Mouse (Mus musculus): ENCODE results near the gene Gfod1. TPM values are rescaled to one million over a fixed set of nuclear protein-coding genes. Genes with fewer than 3 reads are reported as not detected.

Gene Gfod1
- polyA plus RNA-seq (2015; fragmentation: Nextera tagmentation; extraction: Ambion mirVana) = 0.89 and 1.2 TPM in 2 replicates

GRCm38 (mm10) chr13:43304018-43304431, at the start of gene Gfod1:
Gfod1 (minus strand) TSS chr13:43304172.
- H3K4me2 ChIP-seq (ENCODE audit: low read depth, low read length) = peak within 1 kb of the TSS; percentile 97
- H3K27me3 ChIP-seq (ENCODE audit: control insufficient read depth, insufficient read depth, low read depth, low read length) = peaks cover 8% of the 10 kb centered on the region; the same call in 1 of the 2 replicates
- H3K36me3 ChIP-seq (ENCODE audit: control insufficient read depth, insufficient read depth, low read length) = no peaks in the 10 kb centered on the region
- H3K9ac ChIP-seq (ENCODE audit: low read length) = peak within 1 kb of the TSS; percentile 68
- WGBS = under 1% methylated on average over 50 of the region's 53 CpGs
- peak within 1 kb of the TSS; percentile 79 for H3K4me3 ChIP-seq (ENCODE audit: low read length)
- H3K27ac ChIP-seq (ENCODE audit: low read length) = peak within 1 kb of the TSS; percentile 64
- H3K9me3 ChIP-seq (ENCODE audit: control insufficient read depth, low read length) = no peaks in the 10 kb centered on the region
- ATAC-seq (ENCODE audit: low read depth) = peak; percentile 98
- H3K4me1 ChIP-seq (replicated peaks; ENCODE audit: control insufficient read depth, insufficient read depth, low read length) = peaks cover 32% of the 10 kb centered on the region

- no peak for ATAC-seq (ENCODE audit: low read depth)
- no peak overlapping the region for H3K9ac ChIP-seq (ENCODE audit: low read length)
- 37% methylated on average over 4 of the region's 4 CpGs for WGBS
- no peak overlapping the region for H3K27ac ChIP-seq (ENCODE audit: low read length)
- H3K9me3 ChIP-seq (ENCODE audit: control insufficient read depth, low read length) = no peaks in the 10 kb centered on the region
- no peaks in the 10 kb centered on the region for H3K27me3 ChIP-seq (ENCODE audit: control insufficient read depth, insufficient read depth, low read depth, low read length)
- no peak overlapping the region for H3K4me3 ChIP-seq (ENCODE audit: low read length)
- H3K4me1 ChIP-seq (replicated peaks; ENCODE audit: control insufficient read depth, insufficient read depth, low read length) = 0 out of 2 replicates have a peak, but pooled peaks cover 4% of the 10 kb centered on the region
- no peak overlapping the region for H3K4me2 ChIP-seq (ENCODE audit: low read depth, low read length)
- H3K36me3 ChIP-seq (ENCODE audit: control insufficient read depth, insufficient read depth, low read length) = no peaks in the 10 kb centered on the region
These were observed 49.4 kb upstream of the Gfod1 start for GRCm38 (mm10) chr13:43353356-43353755.

GRCm38 (mm10) chr13:43350489-43351169, 46.7 kb upstream of the Gfod1 start:
- ATAC-seq (ENCODE audit: low read depth) = peak; percentile 43; the same call in 1 of the 2 replicates
- Histone ChIP-seq H3K9ac (ENCODE audit: low read length) (no peak overlapping the region), H3K27me3 (ENCODE audit: control insufficient read depth, insufficient read depth, low read depth, low read length) (no peaks in the 10 kb centered on the region), H3K4me2 (ENCODE audit: low read depth, low read length) (no peak overlapping the region), H3K27ac (ENCODE audit: low read length) (no peak overlapping the region), H3K4me3 (ENCODE audit: low read length) (no peak overlapping the region), H3K36me3 (ENCODE audit: control insufficient read depth, insufficient read depth, low read length) (no peaks in the 10 kb centered on the region), H3K4me1 (replicated peaks; ENCODE audit: control insufficient read depth, insufficient read depth, low read length) (0 out of 2 replicates have a peak, but pooled peaks cover 4% of the 10 kb centered on the region), H3K9me3 (ENCODE audit: control insufficient read depth, low read length) (no peaks in the 10 kb centered on the region)
- 57% methylated on average over 9 of the region's 9 CpGs for WGBS

- Histone ChIP-seq H3K9ac (ENCODE audit: low read length) (no peak overlapping the region), H3K27me3 (ENCODE audit: control insufficient read depth, insufficient read depth, low read depth, low read length) (no peaks in the 10 kb centered on the region), H3K27ac (ENCODE audit: low read length) (no peak overlapping the region), H3K4me2 (ENCODE audit: low read depth, low read length) (no peak overlapping the region), H3K4me1 (replicated peaks; ENCODE audit: control insufficient read depth, insufficient read depth, low read length) (0 out of 2 replicates have a peak, but pooled peaks cover 4% of the 10 kb centered on the region), H3K4me3 (ENCODE audit: low read length) (no peak overlapping the region), H3K36me3 (ENCODE audit: control insufficient read depth, insufficient read depth, low read length) (no peaks in the 10 kb centered on the region), H3K9me3 (ENCODE audit: control insufficient read depth, low read length) (no peaks in the 10 kb centered on the region)
- 52% methylated on average over 8 of the region's 8 CpGs for WGBS
- no peak for ATAC-seq (ENCODE audit: low read depth)
These were observed 45.4 kb upstream of the Gfod1 start for GRCm38 (mm10) chr13:43349376-43349775.

GRCm38 (mm10) chr13:43346825-43347224, 42.9 kb upstream of the Gfod1 start:
- Histone ChIP-seq H3K9ac (ENCODE audit: low read length) (no peak overlapping the region), H3K36me3 (ENCODE audit: control insufficient read depth, insufficient read depth, low read length) (no peaks in the 10 kb centered on the region), H3K4me3 (ENCODE audit: low read length) (no peak overlapping the region), H3K4me1 (replicated peaks; ENCODE audit: control insufficient read depth, insufficient read depth, low read length) (peaks cover 2% of the 10 kb centered on the region; the same call in 1 of the 2 replicates), H3K27ac (ENCODE audit: low read length) (no peak overlapping the region; the same call in 1 of the 2 replicates), H3K9me3 (ENCODE audit: control insufficient read depth, low read length) (no peaks in the 10 kb centered on the region), H3K27me3 (ENCODE audit: control insufficient read depth, insufficient read depth, low read depth, low read length) (no peaks in the 10 kb centered on the region), H3K4me2 (ENCODE audit: low read depth, low read length) (no peak overlapping the region)
- no peak for ATAC-seq (ENCODE audit: low read depth)

GRCm38 (mm10) chr13:43338632-43339031, 34.7 kb upstream of the Gfod1 start:
- no peak overlapping the region; the same call in 1 of the 2 replicates for H3K27ac ChIP-seq (ENCODE audit: low read length)
- no peak overlapping the region for H3K9ac ChIP-seq (ENCODE audit: low read length)
- peaks cover 24% of the 10 kb centered on the region for H3K4me1 ChIP-seq (replicated peaks; ENCODE audit: control insufficient read depth, insufficient read depth, low read length)
- no peaks in the 10 kb centered on the region for H3K36me3 ChIP-seq (ENCODE audit: control insufficient read depth, insufficient read depth, low read length)
- ATAC-seq (ENCODE audit: low read depth) = no peak
- 47% methylated on average over 4 of the region's 4 CpGs for WGBS
- H3K4me3 ChIP-seq (ENCODE audit: low read length) = no peak overlapping the region
- H3K4me2 ChIP-seq (ENCODE audit: low read depth, low read length) = no peak overlapping the region
- no peaks in the 10 kb centered on the region for H3K9me3 ChIP-seq (ENCODE audit: control insufficient read depth, low read length)
- H3K27me3 ChIP-seq (ENCODE audit: control insufficient read depth, insufficient read depth, low read depth, low read length) = no peaks in the 10 kb centered on the region

GRCm38 (mm10) chr13:43338001-43338400, 34.0 kb upstream of the Gfod1 start:
- no peak for ATAC-seq (ENCODE audit: low read depth)
- Histone ChIP-seq H3K27ac (ENCODE audit: low read length) (no peak overlapping the region), H3K27me3 (ENCODE audit: control insufficient read depth, insufficient read depth, low read depth, low read length) (no peaks in the 10 kb centered on the region), H3K4me2 (ENCODE audit: low read depth, low read length) (no peak overlapping the region), H3K9ac (ENCODE audit: low read length) (no peak overlapping the region), H3K4me3 (ENCODE audit: low read length) (no peak overlapping the region), H3K36me3 (ENCODE audit: control insufficient read depth, insufficient read depth, low read length) (no peaks in the 10 kb centered on the region), H3K4me1 (replicated peaks; ENCODE audit: control insufficient read depth, insufficient read depth, low read length) (peaks cover 24% of the 10 kb centered on the region), H3K9me3 (ENCODE audit: control insufficient read depth, low read length) (no peaks in the 10 kb centered on the region)
- WGBS = 86% methylated on average over 8 of the region's 8 CpGs

GRCm38 (mm10) chr13:43336425-43337221, 32.7 kb upstream of the Gfod1 start:
- ATAC-seq (ENCODE audit: low read depth) = peak; percentile 92
- no peak overlapping the region for H3K4me2 ChIP-seq (ENCODE audit: low read depth, low read length)
- peak overlapping the region; percentile 31 for H3K9ac ChIP-seq (ENCODE audit: low read length)
- peak overlapping the region; percentile 75 for H3K27ac ChIP-seq (ENCODE audit: low read length)
- no peaks in the 10 kb centered on the region for H3K27me3 ChIP-seq (ENCODE audit: control insufficient read depth, insufficient read depth, low read depth, low read length)
- H3K9me3 ChIP-seq (ENCODE audit: control insufficient read depth, low read length) = no peaks in the 10 kb centered on the region
- WGBS = 25% methylated on average over 12 of the region's 12 CpGs
- H3K36me3 ChIP-seq (ENCODE audit: control insufficient read depth, insufficient read depth, low read length) = no peaks in the 10 kb centered on the region
- no peak overlapping the region for H3K4me3 ChIP-seq (ENCODE audit: low read length)
- peaks cover 27% of the 10 kb centered on the region for H3K4me1 ChIP-seq (replicated peaks; ENCODE audit: control insufficient read depth, insufficient read depth, low read length)

GRCm38 (mm10) chr13:43332591-43332990, 28.6 kb upstream of the Gfod1 start:
- 31% methylated on average over 7 of the region's 7 CpGs for WGBS

More at GRCm38 (mm10) chr13:43332591-43332990, 28.6 kb upstream of the Gfod1 start:
- Histone ChIP-seq H3K36me3 (ENCODE audit: control insufficient read depth, insufficient read depth, low read length) (no peaks in the 10 kb centered on the region), H3K9ac (ENCODE audit: low read length) (no peak overlapping the region), H3K9me3 (ENCODE audit: control insufficient read depth, low read length) (no peaks in the 10 kb centered on the region), H3K4me1 (replicated peaks; ENCODE audit: control insufficient read depth, insufficient read depth, low read length) (peaks cover 20% of the 10 kb centered on the region), H3K27me3 (ENCODE audit: control insufficient read depth, insufficient read depth, low read depth, low read length) (no peaks in the 10 kb centered on the region), H3K4me2 (ENCODE audit: low read depth, low read length) (no peak overlapping the region), H3K27ac (ENCODE audit: low read length) (no peak overlapping the region), H3K4me3 (ENCODE audit: low read length) (no peak overlapping the region)
- no peak for ATAC-seq (ENCODE audit: low read depth)

Measured in lung, embryonic 16.5 days (tissue).